Mouse (Mus musculus) thymus, adult 2 months (tissue): ENCODE results near the gene Sufu.

Source experiments
- CTCF ChIP-seq: fragments of 200-500 bp; IDR thresholded peaks from 2 replicates; pipeline ENCODE4 v1.5.1; 2012; ENCODE audit warnings: mild to moderate bottlenecking, control low read depth, low read length, moderate library complexity, borderline replicate concordance; ENCODE audit not compliant: control insufficient read depth, poor library complexity, insufficient read depth; ENCODE audit errors: extremely low read depth
- POLR2A ChIP-seq: fragments of 200-500 bp; IDR thresholded peaks from 2 replicates; pipeline ENCODE4 v1.6.1; 2012; ENCODE audit warnings: mild to moderate bottlenecking, low read length, control low read depth, moderate library complexity; ENCODE audit not compliant: control insufficient read depth, poor library complexity, insufficient read depth; ENCODE audit errors: extremely low read depth

- TF ChIP-seq CTCF, result no peak
- no peak for TF ChIP-seq POLR2A
These were observed 3.2 kb downstream of the Sufu start for GRCm38 (mm10) chr19:46399886-46400285.
